Mouse (Mus musculus): Measurements from ENCODE around the gene Elmo3. TPM values are rescaled to one million over a fixed set of nuclear protein-coding genes. Genes with fewer than 3 reads are reported as not detected.

Gene Elmo3
- polyA plus RNA-seq, 1 experiment from 2014 or later, result 15.5 TPM

- Histone ChIP-seq H3K4me1 (replicated peaks; ENCODE audit: insufficient read depth, low read length) (0 out of 2 replicates have a peak, but pooled peaks cover 5% of the 10 kb centered on the region), H3K36me3 (ENCODE audit: insufficient read depth, low read length) (peaks cover 68% of the 10 kb centered on the region), H3K9me3 (replicated peaks; ENCODE audit: low read length) (no peaks in the 10 kb centered on the region), H3K4me2 (ENCODE audit: low read length) (no peak overlapping the region), H3K27ac (no peak overlapping the region), H3K27me3 (ENCODE audit: insufficient read depth, low read length) (no peaks in the 10 kb centered on the region), H3K9ac (ENCODE audit: low read depth, low read length) (no peak overlapping the region), H3K4me3 (replicated peaks; ENCODE audit: low read depth, low read length) (no peak overlapping the region)
- 91% methylated on average over 22 of the region's 22 CpGs for WGBS
- no peak for DNase-seq (ENCODE audit: low spot score)
- ATAC-seq (replicated peaks; ENCODE audit: low FRiP score, low read depth), result no peak
- TF ChIP-seq CTCF (IDR thresholded peaks at IDR 0.05; ENCODE audit: low read depth), result no peak
Measured at GRCm38 (mm10) chr8:105331469-105331868, 26.1 kb downstream of the Elmo3 start.

- Histone ChIP-seq H3K4me3 (replicated peaks; ENCODE audit: low read depth, low read length) (no peak overlapping the region), H3K27ac (no peak overlapping the region), H3K36me3 (ENCODE audit: insufficient read depth, low read length) (peaks cover 72% of the 10 kb centered on the region), H3K4me1 (replicated peaks; ENCODE audit: insufficient read depth, low read length) (0 out of 2 replicates have a peak, but pooled peaks cover 5% of the 10 kb centered on the region), H3K9ac (ENCODE audit: low read depth, low read length) (no peak overlapping the region), H3K4me2 (ENCODE audit: low read length) (no peak overlapping the region), H3K9me3 (replicated peaks; ENCODE audit: low read length) (no peaks in the 10 kb centered on the region), H3K27me3 (ENCODE audit: insufficient read depth, low read length) (no peaks in the 10 kb centered on the region)
- no peak for TF ChIP-seq CTCF (IDR thresholded peaks at IDR 0.05; ENCODE audit: low read depth)
- WGBS, result 94% methylated on average over 9 of the region's 9 CpGs
- ATAC-seq (replicated peaks; ENCODE audit: low FRiP score, low read depth), result no peak
- no peak for DNase-seq (ENCODE audit: low spot score)
Measured at GRCm38 (mm10) chr8:105331931-105332330, 26.5 kb downstream of the Elmo3 start.

DNA sequence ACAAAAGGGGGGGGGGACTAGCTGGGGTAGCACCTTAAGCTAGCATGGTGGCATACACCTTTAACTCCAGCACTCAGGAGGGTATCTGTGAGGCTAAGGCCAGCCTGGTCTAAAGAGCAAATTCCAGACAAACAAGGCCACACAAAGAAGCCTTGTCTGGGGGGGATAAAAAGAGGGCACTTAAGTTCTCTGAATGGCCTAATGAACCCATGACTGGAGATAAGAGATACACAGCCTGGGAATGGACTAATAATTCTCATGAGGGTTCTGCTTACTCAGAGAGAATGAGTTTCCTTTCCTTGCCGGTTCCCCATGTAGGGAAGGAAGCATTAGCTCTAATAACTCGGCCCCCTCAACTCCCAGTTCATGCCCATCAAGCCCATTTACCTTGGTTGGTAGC is 27.1 kb downstream of the Elmo3 start:
- H3K27me3 ChIP-seq (ENCODE audit: insufficient read depth, low read length), result no peaks in the 10 kb centered on the region
- 64% methylated on average over 2 of the region's 2 CpGs for WGBS
- ATAC-seq (replicated peaks; ENCODE audit: low FRiP score, low read depth), result no peak
- no peak overlapping the region for H3K4me3 ChIP-seq (replicated peaks; ENCODE audit: low read depth, low read length)
- H3K27ac ChIP-seq, result no peak overlapping the region
- no peaks in the 10 kb centered on the region for H3K9me3 ChIP-seq (replicated peaks; ENCODE audit: low read length)
- no peak overlapping the region for H3K4me2 ChIP-seq (ENCODE audit: low read length)
- no peak for DNase-seq (ENCODE audit: low spot score)
- TF ChIP-seq CTCF (IDR thresholded peaks at IDR 0.05; ENCODE audit: low read depth), result no peak
- H3K36me3 ChIP-seq (ENCODE audit: insufficient read depth, low read length), result peaks cover 77% of the 10 kb centered on the region
- 0 out of 2 replicates have a peak, but pooled peaks cover under 1% of the 10 kb centered on the region for H3K4me1 ChIP-seq (replicated peaks; ENCODE audit: insufficient read depth, low read length)
- H3K9ac ChIP-seq (ENCODE audit: low read depth, low read length), result no peak overlapping the region

GRCm38 (mm10) chr8:105336373-105337130 is 31.2 kb downstream of the Elmo3 start:
- Histone ChIP-seq H3K9ac (ENCODE audit: low read depth, low read length) (no peak overlapping the region), H3K9me3 (replicated peaks; ENCODE audit: low read length) (no peaks in the 10 kb centered on the region), H3K4me3 (replicated peaks; ENCODE audit: low read depth, low read length) (no peak overlapping the region), H3K27me3 (ENCODE audit: insufficient read depth, low read length) (no peaks in the 10 kb centered on the region), H3K27ac (no peak overlapping the region), H3K36me3 (ENCODE audit: insufficient read depth, low read length) (peaks cover 46% of the 10 kb centered on the region), H3K4me1 (replicated peaks; ENCODE audit: insufficient read depth, low read length) (no peaks in the 10 kb centered on the region; the same call in 1 of the 2 replicates), H3K4me2 (ENCODE audit: low read length) (no peak overlapping the region)
- TF ChIP-seq CTCF (IDR thresholded peaks at IDR 0.05; ENCODE audit: low read depth), result no peak
- DNase-seq (ENCODE audit: low spot score), result no peak
- WGBS, result 65% methylated on average over 32 of the region's 32 CpGs
- peak; percentile 24; the same call in 1 of the 2 replicates for ATAC-seq (replicated peaks; ENCODE audit: low FRiP score, low read depth)

GRCm38 (mm10) chr8:105338992-105339391 is 33.6 kb downstream of the Elmo3 start:
- Histone ChIP-seq H3K36me3 (ENCODE audit: insufficient read depth, low read length) (peaks cover 29% of the 10 kb centered on the region), H3K9ac (ENCODE audit: low read depth, low read length) (no peak overlapping the region), H3K4me3 (replicated peaks; ENCODE audit: low read depth, low read length) (no peak overlapping the region), H3K4me2 (ENCODE audit: low read length) (no peak overlapping the region), H3K9me3 (replicated peaks; ENCODE audit: low read length) (no peaks in the 10 kb centered on the region), H3K27me3 (ENCODE audit: insufficient read depth, low read length) (no peaks in the 10 kb centered on the region), H3K27ac (no peak overlapping the region), H3K4me1 (replicated peaks; ENCODE audit: insufficient read depth, low read length) (no peaks in the 10 kb centered on the region; the same call in 1 of the 2 replicates)
- TF ChIP-seq CTCF (IDR thresholded peaks at IDR 0.05; ENCODE audit: low read depth), result no peak
- DNase-seq (ENCODE audit: low spot score) (no peak), ATAC-seq (replicated peaks; ENCODE audit: low FRiP score, low read depth) (no peak)
- WGBS, result 30% methylated on average over 4 of the region's 4 CpGs

GRCm38 (mm10) chr8:105339886-105340635 is 34.7 kb downstream of the Elmo3 start:
- Histone ChIP-seq H3K4me1 (replicated peaks; ENCODE audit: insufficient read depth, low read length) (peaks cover under 1% of the 10 kb centered on the region; the same call in 1 of the 2 replicates), H3K4me2 (ENCODE audit: low read length) (no peak overlapping the region), H3K4me3 (replicated peaks; ENCODE audit: low read depth, low read length) (no peak overlapping the region), H3K27ac (no peak overlapping the region), H3K9me3 (replicated peaks; ENCODE audit: low read length) (no peaks in the 10 kb centered on the region), H3K36me3 (ENCODE audit: insufficient read depth, low read length) (peaks cover 24% of the 10 kb centered on the region; the same call in 1 of the 2 replicates), H3K27me3 (ENCODE audit: insufficient read depth, low read length) (no peaks in the 10 kb centered on the region), H3K9ac (ENCODE audit: low read depth, low read length) (no peak overlapping the region)
- DNase-seq (ENCODE audit: low spot score) (no peak), ATAC-seq (replicated peaks; ENCODE audit: low FRiP score, low read depth) (no peak)
- no peak for TF ChIP-seq CTCF (IDR thresholded peaks at IDR 0.05; ENCODE audit: low read depth)
- WGBS, result 65% methylated on average over 6 of the region's 6 CpGs

All from kidney, postnatal 0 days (tissue).